Mouse (Mus musculus) regulatory T cell (primary cell): ENCODE data around the gene Lrch1.

Source experiments
- in situ Hi-C: fragments of 300-600 bp; cut with MboI, MseI; formaldehyde crosslinking; loops from one replicate; pipeline ENCODE4 v1.15.1; 2025; ENCODE audit warnings: high pct_unique_total_duplicates

The Lrch1 gene

GRCm38 (mm10) chr14:74816705-74817104 lies 131.0 kb downstream of the Lrch1 start:
- in situ Hi-C loops = no loop called here

- in situ Hi-C loops = no loop called here
Measured at GRCm38 (mm10) chr14:74814848-74815789, 132.6 kb downstream of the Lrch1 start.

GRCm38 (mm10) chr14:74811617-74812016 lies 136.1 kb downstream of the Lrch1 start:
- in situ Hi-C loops = no loop called here

GRCm38 (mm10) chr14:74801961-74802360 lies 145.7 kb downstream of the Lrch1 start:
- in situ Hi-C loops = loop anchor here (10.0 kb wide), 1 partner anchor 887 kb away; no protein-coding TSS in a partner anchor

- in situ Hi-C loops = loop anchor here (5.0 kb wide), 1 partner anchor 34 kb away; no protein-coding TSS in a partner anchor
Measured at GRCm38 (mm10) chr14:74798063-74798890, 149.4 kb downstream of the Lrch1 start.

- in situ Hi-C loops = loop anchor here (5.0 kb wide), 1 partner anchor 35 kb away; no protein-coding TSS in a partner anchor
Measured at GRCm38 (mm10) chr14:74797386-74798062, 150.2 kb downstream of the Lrch1 start.

- in situ Hi-C loops = loop anchor here (5.0 kb wide), 1 partner anchor 37 kb away; no protein-coding TSS in a partner anchor
Measured at GRCm38 (mm10) chr14:74794931-74795330, 152.7 kb downstream of the Lrch1 start.

GRCm38 (mm10) chr14:74792793-74793192 lies 154.9 kb downstream of the Lrch1 start:
- in situ Hi-C loops = no loop called here

- in situ Hi-C loops = no loop called here
Measured at GRCm38 (mm10) chr14:74790535-74790934, 157.1 kb downstream of the Lrch1 start.

- in situ Hi-C loops = no loop called here
Measured at GRCm38 (mm10) chr14:74788766-74789165, 158.9 kb downstream of the Lrch1 start.

- in situ Hi-C loops = no loop called here
Measured at GRCm38 (mm10) chr14:74787717-74788116, 160.0 kb downstream of the Lrch1 start.

- in situ Hi-C loops = no loop called here
Measured at GRCm38 (mm10) chr14:74784243-74784934, 163.3 kb downstream of the Lrch1 start.

- in situ Hi-C loops = no loop called here
Measured at GRCm38 (mm10) chr14:74774046-74774619, 173.5 kb downstream of the Lrch1 start.

- in situ Hi-C loops = no loop called here
Measured at GRCm38 (mm10) chr14:74767892-74768291, 179.8 kb downstream of the Lrch1 start.

GRCm38 (mm10) chr14:74764191-74764918 lies 183.3 kb downstream of the Lrch1 start:
- in situ Hi-C loops = loop anchor here (5.0 kb wide), 1 partner anchor 228 kb away; no protein-coding TSS in a partner anchor

GRCm38 (mm10) chr14:74736850-74737249 lies 210.8 kb downstream of the Lrch1 start:
- in situ Hi-C loops = no loop called here

GRCm38 (mm10) chr14:74735471-74735870 lies 212.2 kb downstream of the Lrch1 start:
- in situ Hi-C loops = no loop called here

GRCm38 (mm10) chr14:74733397-74733796 lies 214.3 kb downstream of the Lrch1 start:
- in situ Hi-C loops = no loop called here

GRCm38 (mm10) chr14:74732079-74732783 lies 215.4 kb downstream of the Lrch1 start, which contains the start of gene Esd:
Esd (plus strand) TSS chr14:74732297.
- in situ Hi-C loops = no loop called here
